Mouse (Mus musculus) ES-Bruce4 (cell line): ENCODE measurements around the gene Pde4d. TPM values are rescaled to one million over a fixed set of nuclear protein-coding genes. Genes with fewer than 3 reads are reported as not detected.

Experiments used
- H3K27ac ChIP-seq: 2 replicates; pipeline ENCODE4 v1.5.1; 2012; ENCODE audit warnings: low read length, inconsistent platforms; ENCODE audit not compliant: insufficient read depth
- H3K27me3 ChIP-seq: 2 replicates; pipeline ENCODE4 v1.6.1; 2012; ENCODE audit warnings: mild to moderate bottlenecking, low read length, inconsistent platforms; ENCODE audit not compliant: control insufficient read depth, poor library complexity, insufficient read depth, severe bottlenecking
- H3K36me3 ChIP-seq: 2 replicates; pipeline ENCODE4 v1.6.1; 2012; ENCODE audit warnings: inconsistent platforms, mild to moderate bottlenecking, low read length, moderate library complexity; ENCODE audit not compliant: control insufficient read depth, poor library complexity, insufficient read depth, severe bottlenecking
- H3K4me1 ChIP-seq: one replicate; pipeline ENCODE4 v1.8.1; 2011; ENCODE audit warnings: low read length; ENCODE audit not compliant: control insufficient read depth, insufficient read depth
- H3K4me3 ChIP-seq: 2 replicates; pipeline ENCODE4 v1.5.1; 2011; ENCODE audit warnings: low read depth, mild to moderate bottlenecking, low read length
- H3K9ac ChIP-seq: 2 replicates; pipeline ENCODE4 v1.6.1; 2012; ENCODE audit warnings: low read depth, mild to moderate bottlenecking, inconsistent platforms; ENCODE audit not compliant: poor library complexity, severe bottlenecking
- H3K9me3 ChIP-seq: replicated peaks from 2 replicates; pipeline ENCODE4 v1.6.1; 2012; ENCODE audit warnings: mild to moderate bottlenecking, low read length, inconsistent platforms; ENCODE audit not compliant: control insufficient read depth, poor library complexity, insufficient read depth, severe bottlenecking
- CTCF ChIP-seq: IDR thresholded peaks from one replicate; pipeline ENCODE4 v1.8.1; 2011; ENCODE audit warnings: low read depth, low read length
- EP300 ChIP-seq: IDR thresholded peaks from 2 replicates; pipeline ENCODE4 v1.6.1; 2011; ENCODE audit warnings: low read depth, low read length; ENCODE audit not compliant: insufficient read depth
- POLR2A ChIP-seq: IDR thresholded peaks from one replicate; pipeline ENCODE4 v1.8.1; 2011; ENCODE audit warnings: low read length; ENCODE audit not compliant: insufficient read depth
- polyA plus RNA-seq: library from polyadenylated mRNA; stranded (reverse); fragments of >200 nt; gene quantifications from 2 replicates; pipeline ENCODE4 v1.2.4, GENCODE M21; 2011; ENCODE audit warnings: low read depth; ENCODE audit not compliant: missing spikeins, insufficient read depth, insufficient read length

The Pde4d gene
- polyA plus RNA-seq, 1 experiment, result 5.0 TPM

DNA sequence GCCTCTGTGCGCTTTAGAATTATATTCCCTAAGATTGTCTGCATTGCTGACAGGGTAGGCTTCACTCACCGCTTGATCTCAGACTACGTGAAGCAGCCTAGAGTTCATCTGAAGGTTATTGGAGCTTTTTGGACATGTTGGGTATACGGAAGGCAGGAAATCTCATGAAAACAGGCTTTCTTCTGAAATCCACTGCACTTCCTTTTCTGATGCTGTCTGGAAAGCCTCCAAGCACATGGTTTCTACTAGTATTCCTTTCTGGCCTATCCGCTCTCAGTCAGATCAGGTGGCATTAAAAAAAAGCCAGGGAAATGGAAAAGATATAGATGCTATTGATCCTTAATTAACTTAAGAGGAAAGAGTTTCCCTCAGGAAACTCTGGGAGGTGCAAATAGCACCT, 812.8 kb downstream of the Pde4d start:
- Histone ChIP-seq H3K9me3 (no peaks in the 10 kb centered on the region), H3K4me3 (no peak overlapping the region), H3K9ac (no peak overlapping the region), H3K4me1 (peaks cover 3% of the 10 kb centered on the region), H3K36me3 (no peaks in the 10 kb centered on the region), H3K27me3 (no peaks in the 10 kb centered on the region), H3K27ac (no peak overlapping the region)
- TF ChIP-seq POLR2A, result no peak
- no peak for TF ChIP-seq EP300
- no peak for TF ChIP-seq CTCF

DNA sequence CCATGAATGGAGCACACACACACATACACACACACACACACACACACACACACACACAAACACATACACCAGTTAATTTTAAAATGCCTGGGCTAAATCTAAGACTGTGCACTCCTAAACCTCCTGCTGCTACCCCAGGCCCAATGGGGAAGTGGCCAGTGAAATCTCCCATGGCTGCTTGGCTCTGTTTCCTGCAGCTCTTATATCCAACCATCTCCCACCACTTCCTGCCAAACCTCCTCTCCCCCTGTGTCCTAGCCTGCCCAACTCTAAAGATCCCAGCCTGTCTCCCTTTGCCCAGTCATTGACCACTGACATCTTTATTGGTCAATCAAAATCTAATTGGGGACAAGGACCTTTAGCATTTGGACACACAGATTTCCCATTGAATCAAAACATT, 814.1 kb downstream of the Pde4d start:
- Histone ChIP-seq H3K4me1 (no peaks in the 10 kb centered on the region), H3K27me3 (no peaks in the 10 kb centered on the region), H3K36me3 (no peaks in the 10 kb centered on the region), H3K4me3 (no peak overlapping the region), H3K9ac (no peak overlapping the region), H3K9me3 (no peaks in the 10 kb centered on the region), H3K27ac (no peak overlapping the region)
- no peak for TF ChIP-seq POLR2A
- no peak for TF ChIP-seq EP300
- TF ChIP-seq CTCF, result no peak

DNA sequence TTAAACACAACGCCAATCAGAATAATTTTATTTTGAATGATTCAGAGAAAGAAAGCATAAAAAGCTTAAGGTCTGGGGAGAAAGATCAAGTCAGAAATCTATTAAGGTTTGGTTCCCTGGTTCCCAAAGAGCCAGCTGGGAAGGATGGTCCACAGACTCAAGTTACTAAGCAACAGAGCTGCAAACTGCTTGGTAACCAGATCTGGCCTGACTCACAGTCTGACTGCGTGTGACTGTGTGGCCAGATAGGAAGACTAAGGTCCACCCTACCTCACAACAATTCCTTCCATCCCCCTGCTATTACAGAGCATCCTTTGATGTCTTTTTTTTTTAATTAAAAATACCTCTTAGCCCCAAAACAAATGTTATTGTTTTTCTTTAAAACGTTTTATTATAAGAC, 818.5 kb downstream of the Pde4d start:
- H3K9ac ChIP-seq, result no peak overlapping the region
- no peaks in the 10 kb centered on the region for H3K9me3 ChIP-seq
- H3K4me1 ChIP-seq, result no peaks in the 10 kb centered on the region
- H3K27me3 ChIP-seq, result no peaks in the 10 kb centered on the region
- TF ChIP-seq POLR2A (no peak), CTCF (no peak), EP300 (no peak)
- no peaks in the 10 kb centered on the region for H3K36me3 ChIP-seq
- H3K4me3 ChIP-seq, result no peak overlapping the region
- H3K27ac ChIP-seq, result no peak overlapping the region

- no peaks in the 10 kb centered on the region for H3K4me1 ChIP-seq
- H3K27me3 ChIP-seq, result no peaks in the 10 kb centered on the region
- H3K27ac ChIP-seq, result no peak overlapping the region
- H3K9ac ChIP-seq, result no peak overlapping the region
- H3K9me3 ChIP-seq, result no peaks in the 10 kb centered on the region
- TF ChIP-seq POLR2A, result no peak
- H3K4me3 ChIP-seq, result no peak overlapping the region
- no peaks in the 10 kb centered on the region for H3K36me3 ChIP-seq
These were observed 819.0 kb downstream of the Pde4d start for GRCm38 (mm10) chr13:109268659-109269322.

DNA sequence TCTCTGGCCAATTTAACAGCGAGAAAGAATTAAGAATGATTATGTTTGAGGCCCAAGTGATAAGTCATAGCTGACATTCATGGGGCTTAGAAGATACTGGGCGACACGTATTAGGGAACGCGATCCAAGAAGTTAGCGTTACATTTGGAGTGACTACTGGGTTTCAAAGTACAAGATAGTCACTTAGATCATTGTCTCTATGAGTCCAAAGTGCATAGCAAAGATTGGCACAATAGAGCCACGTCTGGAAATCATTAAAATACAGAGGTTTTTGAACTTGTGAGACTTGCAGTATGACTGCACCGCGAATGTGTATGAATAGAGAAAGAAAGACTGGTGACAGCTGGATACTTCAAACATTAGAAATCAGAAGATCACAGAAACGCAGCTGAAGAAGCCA, 825.1 kb downstream of the Pde4d start:
- Histone ChIP-seq H3K9me3 (peaks cover 3% of the 10 kb centered on the region; the same call in 1 of the 2 replicates), H3K4me3 (no peak overlapping the region), H3K9ac (no peak overlapping the region), H3K4me1 (no peaks in the 10 kb centered on the region), H3K27ac (no peak overlapping the region), H3K36me3 (no peaks in the 10 kb centered on the region), H3K27me3 (no peaks in the 10 kb centered on the region)
- no peak for TF ChIP-seq EP300
- no peak for TF ChIP-seq CTCF
- no peak for TF ChIP-seq POLR2A

GRCm38 (mm10) chr13:109277792-109278191, 828.0 kb downstream of the Pde4d start:
- H3K27ac ChIP-seq, result no peak overlapping the region
- peaks cover 3% of the 10 kb centered on the region; the same call in 1 of the 2 replicates for H3K9me3 ChIP-seq
- H3K36me3 ChIP-seq, result no peaks in the 10 kb centered on the region
- H3K27me3 ChIP-seq, result no peaks in the 10 kb centered on the region
- H3K9ac ChIP-seq, result no peak overlapping the region
- H3K4me3 ChIP-seq, result no peak overlapping the region
- no peaks in the 10 kb centered on the region for H3K4me1 ChIP-seq
- TF ChIP-seq EP300, result no peak
- TF ChIP-seq POLR2A, result no peak
- no peak for TF ChIP-seq CTCF
